ENCODE assay signal across 19 mouse cellular contexts in genomic region chr14:75771101-75771501, GRCm38 (mm10). TPM values are rescaled to one million over a fixed set of nuclear protein-coding genes. Genes with fewer than 3 reads are reported as not detected.
DNase-seq lines count a peak whose midpoint lies in the region; ATAC-seq and TF ChIP-seq lines count a peak whose summit lies in the region.
"Had no signal": no experiment of that assay in that cellular context is flagged by ENCODE, and none has a peak within 500 bp of the region (broad histone marks: within the 10 kb centered on the region; RNA-seq: fewer than 3 reads in every experiment).

No protein-coding gene starts in this region.

- POLR2A ChIA-PET in Patski (lab: Charles Lee): no interaction called here

- peaks cover 31% of the 10 kb centered on the region for H3K36me3 ChIP-seq in kidney, embryonic 15.5 days
- H3K36me3 ChIP-seq in midbrain, embryonic 10.5 days: peaks cover 79% of the 10 kb centered on the region
- H3K36me3 ChIP-seq: intestine, embryonic 15.5 days had no signal

- H3K27me3 ChIP-seq in kidney, embryonic 15.5 days: no peaks in the 10 kb centered on the region
- no peaks in the 10 kb centered on the region for H3K27me3 ChIP-seq in Patski
- H3K27me3 ChIP-seq in midbrain, embryonic 10.5 days (ENCODE audit: low read depth, poor library complexity, severe bottlenecking): no peaks in the 10 kb centered on the region
- H3K27me3 ChIP-seq: heart, embryonic 13.5 days; intestine, embryonic 15.5 days; liver, embryonic 13.5 days; neural tube, embryonic 13.5 days had no signal

- in situ Hi-C loops in Patski (cut with MboI; ENCODE audit: low pct_unique_long_range_greater_than_20kb): loop anchor here (10.0 kb wide), 1 partner anchor 54 kb away; no protein-coding TSS in a partner anchor

- H3K9ac ChIP-seq in kidney, embryonic 15.5 days: no peak overlapping the region
- H3K9ac ChIP-seq: heart, embryonic 13.5 days; intestine, embryonic 15.5 days; liver, embryonic 13.5 days; neural tube, embryonic 13.5 days had no signal

- DNase-seq in kidney, adult 18-20 months: peak; percentile 58
- DNase-seq in 416B (ENCODE audit: low read depth) (peak; percentile 42), Patski (ENCODE audit: low read depth, low spot score) (no peak)
- peak; percentile 49 for DNase-seq in kidney, postnatal 14 days
- no peak for DNase-seq in ovary, postnatal 14 days (ENCODE audit: low spot score)
- no peak for DNase-seq in left cerebral cortex, postnatal 10 days (ENCODE audit: extremely low spot score in 1 of 2, low spot score in 2 of 2)
- DNase-seq in midbrain, embryonic 10.5 days (ENCODE audit: low spot score): no peak
- DNase-seq: adrenal gland, postnatal 10 days; cerebellum, postnatal 10 days; liver, embryonic 13.5 days; retina, postnatal 1 day; spleen, adult 18-20 months had no signal

- CTCF ChIA-PET in Patski (lab: Charles Lee): interaction anchor here (1.3 kb wide), 1 partner anchor 13 kb away, joined by 3 read pairs; no protein-coding TSS in a partner anchor

- H3K9me3 ChIP-seq in kidney, embryonic 15.5 days (replicated peaks): no peaks in the 10 kb centered on the region
- H3K9me3 ChIP-seq in midbrain, embryonic 10.5 days (replicated peaks): no peaks in the 10 kb centered on the region
- H3K9me3 ChIP-seq: heart, embryonic 13.5 days; hindbrain, embryonic 10.5 days; intestine, embryonic 15.5 days; liver, embryonic 13.5 days; neural tube, embryonic 13.5 days had no signal

- ATAC-seq in kidney, embryonic 15.5 days (replicated peaks; ENCODE audit: low FRiP score): no peak
- no peak for ATAC-seq in Patski
- ATAC-seq: intestine, embryonic 15.5 days; midbrain, embryonic 16.5 days had no signal

- intact Hi-C loops in left cerebral cortex, postnatal 10 days (cut with DNase I): no loop called here

- H3K4me2 ChIP-seq in kidney, embryonic 15.5 days: no peak overlapping the region
- H3K4me2 ChIP-seq: heart, embryonic 13.5 days; intestine, embryonic 15.5 days; liver, embryonic 13.5 days; neural tube, embryonic 13.5 days had no signal

- peak; percentile 44 for TF ChIP-seq CTCF in Patski (IDR thresholded peaks at IDR 0.05)

- H3K27ac ChIP-seq in kidney, embryonic 15.5 days: no peak overlapping the region
- H3K27ac ChIP-seq in midbrain, embryonic 10.5 days (replicated peaks): no peak overlapping the region
- H3K27ac ChIP-seq: heart, embryonic 13.5 days; hindbrain, embryonic 10.5 days; intestine, embryonic 15.5 days; macrophage; neural tube, embryonic 13.5 days had no signal

- WGBS in kidney, embryonic 15.5 days: 80% methylated on average over 8 of the region's 8 CpGs
- WGBS in midbrain, embryonic 10.5 days: 92% methylated on average over 8 of the region's 8 CpGs

- no peak overlapping the region for H3K4me3 ChIP-seq in kidney, embryonic 15.5 days (replicated peaks)
- H3K4me3 ChIP-seq in midbrain, embryonic 10.5 days: no peak overlapping the region
- H3K4me3 ChIP-seq: heart, embryonic 13.5 days; hindbrain, embryonic 10.5 days; intestine, embryonic 15.5 days; liver, embryonic 13.5 days; neural tube, embryonic 13.5 days had no signal

- peaks cover 27% of the 10 kb centered on the region for H3K4me1 ChIP-seq in kidney, embryonic 15.5 days
- peaks cover 5% of the 10 kb centered on the region for H3K4me1 ChIP-seq in midbrain, embryonic 10.5 days
- H3K4me1 ChIP-seq: intestine, embryonic 15.5 days; neural tube, embryonic 13.5 days had no signal

RNA-seq across cellular contexts. Expression of gene Slc25a30, which starts 15.7 kb away (rescaled TPM):
- polyA plus RNA-seq in kidney, embryonic 15.5 days (2015; fragmentation: Nextera tagmentation; extraction: Ambion mirVana): 9.7 and 10.4 TPM in 2 replicates
- polyA plus RNA-seq in Patski (2021): 36.9 TPM
- total RNA-seq in left cerebral cortex, postnatal 10 days (2021): 10 to 100 TPM; 11.0 to 15.6 TPM
- polyA plus RNA-seq in midbrain, embryonic 10.5 days (2016; fragmentation: Nextera tagmentation; extraction: Ambion mirVana): 5.8 and 6.3 TPM in 2 replicates

RNA-seq across cellular contexts. Expression of gene Cog3, which starts 16.8 kb away (rescaled TPM):
- 21.2 and 21.6 TPM in 2 replicates for polyA plus RNA-seq in kidney, embryonic 15.5 days (2015; fragmentation: Nextera tagmentation; extraction: Ambion mirVana)
- 25.8 TPM for polyA plus RNA-seq in Patski (2021)
- 10 to 100 TPM; 23.2 to 23.4 TPM for total RNA-seq in left cerebral cortex, postnatal 10 days (2021)
- 19.2 and 20.2 TPM in 2 replicates for polyA plus RNA-seq in midbrain, embryonic 10.5 days (2016; fragmentation: Nextera tagmentation; extraction: Ambion mirVana)

Comparison
In these comparisons a context has a peak if more than half of its experiments do, and no peak if none do; other contexts are left out.
1. DNase-seq: peak in kidney, adult 18-20 months (single experiment), 416B (single experiment) and kidney, postnatal 14 days (single experiment); none in Patski (single experiment), ovary, postnatal 14 days (single experiment), left cerebral cortex, postnatal 10 days (0 of 2) and midbrain, embryonic 10.5 days (single experiment).